Mouse (Mus musculus): ENCODE measurements around the gene Ctsd. TPM values are rescaled to one million over a fixed set of nuclear protein-coding genes. Genes with fewer than 3 reads are reported as not detected.
A peak's percentile ranks its signal among the peaks of the same experiment; 100 is the strongest.

Ctsd gene
- polyA plus RNA-seq, 1 experiment: 384 TPM

DNA sequence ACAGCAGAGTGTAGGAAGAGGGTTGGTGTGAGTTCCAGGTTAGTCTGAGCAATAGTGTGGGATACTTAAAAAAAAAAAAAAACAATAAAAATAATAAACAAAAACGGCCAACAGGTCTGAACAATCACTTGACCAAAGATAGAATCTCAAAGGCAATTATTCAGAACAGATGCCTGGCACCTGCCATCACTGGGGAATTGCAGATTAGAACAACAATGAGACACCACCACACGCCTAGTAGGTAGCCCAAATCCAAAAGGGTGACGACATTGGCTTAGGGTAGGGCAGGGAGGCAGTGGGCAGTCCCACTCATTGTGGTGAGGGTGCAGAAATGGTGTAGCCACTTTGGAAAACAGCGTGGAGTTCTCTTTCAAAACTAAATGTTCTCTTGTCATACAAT is 3.8 kb upstream of the Ctsd start:
- Histone ChIP-seq H3K79me3 (ENCODE audit: low read depth) (peaks cover 8% of the 10 kb centered on the region), H3K27me3 (ENCODE audit: control insufficient read depth, insufficient read depth, insufficient read length) (no peaks in the 10 kb centered on the region), H3ac (ENCODE audit: control insufficient read depth, insufficient read length, low read depth) (no peak overlapping the region), H3K36me3 (ENCODE audit: control insufficient read depth, insufficient read depth) (no peaks in the 10 kb centered on the region), H3K79me2 (ENCODE audit: control insufficient read depth, insufficient read depth) (peaks cover 9% of the 10 kb centered on the region), H3K4me3 (ENCODE audit: insufficient read depth, poor library complexity, severe bottlenecking) (no peak overlapping the region)
- TF ChIP-seq MYOD1 (IDR thresholded peaks at IDR 0.05; ENCODE audit: control insufficient read depth, insufficient read length, low read depth): peak; percentile 61
- TF ChIP-seq CTCF (IDR thresholded peaks at IDR 0.05; ENCODE audit: control insufficient read depth, insufficient read depth, insufficient read length): no peak

DNA sequence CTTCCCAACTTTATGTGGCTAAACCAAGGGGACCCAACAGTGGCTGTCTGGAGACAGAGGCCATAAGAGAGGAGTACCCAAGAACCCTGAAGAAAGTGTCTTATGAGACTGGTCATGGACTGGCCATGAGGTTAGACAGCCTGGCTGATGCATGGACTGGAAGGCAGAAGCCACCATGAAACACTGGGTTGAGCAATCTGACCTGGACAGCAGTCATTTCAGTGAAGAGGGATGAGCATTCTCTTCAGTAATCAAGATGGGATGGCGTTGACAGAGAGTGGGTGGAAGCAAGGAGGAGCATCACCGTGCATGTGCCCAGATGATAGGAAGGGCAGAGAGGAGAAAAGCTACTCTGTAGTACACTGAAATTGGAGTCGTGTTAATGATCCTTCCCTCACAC is 3.3 kb upstream of the Ctsd start:
- H3K36me3 ChIP-seq (ENCODE audit: control insufficient read depth, insufficient read depth): no peaks in the 10 kb centered on the region
- TF ChIP-seq MYOG (IDR thresholded peaks at IDR 0.05; ENCODE audit: control insufficient read depth, extremely low read depth, insufficient read length) (no peak), FOSL1 (IDR thresholded peaks at IDR 0.05; ENCODE audit: insufficient read depth, low read length, poor library complexity, severe bottlenecking) (no peak), CEBPB (IDR thresholded peaks at IDR 0.05; ENCODE audit: low read depth) (no peak), CTCF (IDR thresholded peaks at IDR 0.05; ENCODE audit: control insufficient read depth, insufficient read depth, insufficient read length) (no peak), USF1 (IDR thresholded peaks at IDR 0.05; ENCODE audit: low read depth) (no peak), MYOD1 (IDR thresholded peaks at IDR 0.05; ENCODE audit: control insufficient read depth, insufficient read length, low read depth) (no peak), MAX (IDR thresholded peaks at IDR 0.05) (no peak)
- peaks cover 14% of the 10 kb centered on the region for H3K79me2 ChIP-seq (ENCODE audit: control insufficient read depth, insufficient read depth)
- H3K79me3 ChIP-seq (ENCODE audit: low read depth): peaks cover 11% of the 10 kb centered on the region
- no peak overlapping the region for H3ac ChIP-seq (ENCODE audit: control insufficient read depth, insufficient read length, low read depth)
- H3K4me3 ChIP-seq (ENCODE audit: insufficient read depth, poor library complexity, severe bottlenecking): no peak overlapping the region
- H3K27me3 ChIP-seq (ENCODE audit: control insufficient read depth, insufficient read depth, insufficient read length): no peaks in the 10 kb centered on the region

DNA sequence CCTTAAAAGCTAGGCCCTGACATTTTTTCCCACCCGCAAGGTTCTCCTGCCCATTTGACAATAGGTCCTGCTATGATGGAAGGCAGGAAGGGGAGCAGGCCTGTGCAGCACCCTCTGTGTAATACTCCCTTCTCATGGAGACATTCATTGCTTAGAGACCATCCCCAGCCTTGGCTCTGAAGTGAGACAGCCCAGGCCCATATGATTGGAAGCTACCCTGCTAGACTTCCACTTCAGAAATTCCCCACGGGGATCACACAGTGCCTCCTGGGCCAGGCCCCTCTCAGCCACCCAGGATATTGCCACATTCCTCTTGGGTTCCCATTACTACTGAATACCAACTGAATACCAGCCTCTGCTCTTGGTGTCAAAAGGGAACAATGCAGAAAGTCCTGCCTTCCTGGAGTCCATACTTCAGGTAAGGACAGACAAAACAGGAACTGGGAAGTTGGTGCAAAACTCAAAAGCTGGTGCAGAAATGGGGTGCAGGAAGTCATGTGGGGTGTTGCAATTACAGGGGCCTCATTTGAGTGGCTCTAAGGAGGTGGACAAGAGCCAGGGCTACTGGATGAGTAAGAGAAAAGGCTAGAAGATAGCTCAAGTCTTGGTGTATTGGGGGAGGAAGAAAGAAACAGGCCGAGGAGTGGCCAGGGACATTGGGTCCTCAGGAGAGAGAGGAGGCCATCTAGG is 2.3 kb upstream of the Ctsd start:
- TF ChIP-seq CEBPB (IDR thresholded peaks at IDR 0.05; ENCODE audit: low read depth) (no peak), FOSL1 (IDR thresholded peaks at IDR 0.05; ENCODE audit: insufficient read depth, low read length, poor library complexity, severe bottlenecking) (no peak), MYOG (IDR thresholded peaks at IDR 0.05; ENCODE audit: control insufficient read depth, extremely low read depth, insufficient read length) (no peak), USF1 (IDR thresholded peaks at IDR 0.05; ENCODE audit: low read depth) (no peak), MYOD1 (IDR thresholded peaks at IDR 0.05; ENCODE audit: control insufficient read depth, insufficient read length, low read depth) (no peak), CTCF (IDR thresholded peaks at IDR 0.05; ENCODE audit: control insufficient read depth, insufficient read depth, insufficient read length) (no peak), MAX (IDR thresholded peaks at IDR 0.05) (no peak)
- Histone ChIP-seq H3K79me2 (ENCODE audit: control insufficient read depth, insufficient read depth) (peaks cover 24% of the 10 kb centered on the region), H3K27me3 (ENCODE audit: control insufficient read depth, insufficient read depth, insufficient read length) (no peaks in the 10 kb centered on the region), H3ac (ENCODE audit: control insufficient read depth, insufficient read length, low read depth) (no peak overlapping the region), H3K36me3 (ENCODE audit: control insufficient read depth, insufficient read depth) (peaks cover 4% of the 10 kb centered on the region), H3K79me3 (ENCODE audit: low read depth) (peaks cover 18% of the 10 kb centered on the region), H3K4me3 (ENCODE audit: insufficient read depth, poor library complexity, severe bottlenecking) (no peak overlapping the region)

DNA sequence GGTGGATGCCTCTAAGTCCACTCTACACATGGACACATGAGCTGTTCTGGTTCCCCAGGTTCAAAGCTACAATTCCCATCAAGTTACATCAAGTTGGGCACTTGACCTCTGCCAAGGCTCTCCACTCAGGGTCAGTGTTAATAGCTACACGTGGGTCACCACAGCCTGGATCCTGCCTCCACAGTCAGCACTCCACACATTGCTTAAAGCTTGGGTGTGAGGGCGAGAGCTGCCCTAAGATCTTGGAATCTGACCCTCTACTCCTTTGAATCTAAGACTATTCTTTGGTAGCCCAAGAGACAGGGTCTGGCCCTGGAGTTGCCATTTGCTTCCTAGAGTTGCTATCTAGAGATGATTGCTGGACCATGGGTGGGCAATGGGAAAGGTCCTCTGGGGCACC is 902 bp upstream of the Ctsd start:
- no peak for TF ChIP-seq MYOD1 (IDR thresholded peaks at IDR 0.05; ENCODE audit: control insufficient read depth, insufficient read length, low read depth)
- Histone ChIP-seq H3K79me2 (ENCODE audit: control insufficient read depth, insufficient read depth) (peaks cover 31% of the 10 kb centered on the region), H3K27me3 (ENCODE audit: control insufficient read depth, insufficient read depth, insufficient read length) (no peaks in the 10 kb centered on the region), H3K4me3 (ENCODE audit: insufficient read depth, poor library complexity, severe bottlenecking) (no peak overlapping the region), H3K36me3 (ENCODE audit: control insufficient read depth, insufficient read depth) (peaks cover 16% of the 10 kb centered on the region), H3ac (ENCODE audit: control insufficient read depth, insufficient read length, low read depth) (no peak overlapping the region), H3K79me3 (ENCODE audit: low read depth) (peaks cover 18% of the 10 kb centered on the region)

DNA sequence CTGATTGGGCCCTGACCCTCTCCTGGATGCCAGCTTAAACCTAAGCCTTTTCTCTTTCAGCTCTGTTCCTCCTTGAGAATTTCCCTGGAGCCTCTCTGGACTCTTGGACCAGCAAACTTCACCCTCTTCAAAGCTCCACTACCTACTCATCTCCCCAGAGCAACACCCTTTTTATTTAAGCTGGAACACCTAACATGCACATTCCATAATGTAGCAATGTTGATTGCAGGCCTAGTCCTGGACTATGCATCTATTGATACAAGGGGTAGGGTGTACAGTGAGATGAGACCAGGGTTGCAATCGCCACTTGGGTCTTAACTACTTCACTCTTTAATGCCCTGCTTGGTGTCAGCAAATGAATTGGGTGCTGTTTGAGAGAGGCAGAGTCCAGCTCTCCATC is 360 bp upstream of the Ctsd start:
- no peaks in the 10 kb centered on the region for H3K27me3 ChIP-seq (ENCODE audit: control insufficient read depth, insufficient read depth, insufficient read length)
- H3K4me3 ChIP-seq (ENCODE audit: insufficient read depth, poor library complexity, severe bottlenecking): no peak overlapping the region
- TF ChIP-seq CEBPB (IDR thresholded peaks at IDR 0.05; ENCODE audit: low read depth): no peak
- TF ChIP-seq CTCF (IDR thresholded peaks at IDR 0.05; ENCODE audit: control insufficient read depth, insufficient read depth, insufficient read length): no peak
- no peak for TF ChIP-seq MYOG (IDR thresholded peaks at IDR 0.05; ENCODE audit: control insufficient read depth, extremely low read depth, insufficient read length)
- no peak for TF ChIP-seq USF1 (IDR thresholded peaks at IDR 0.05; ENCODE audit: low read depth)
- TF ChIP-seq MAX (IDR thresholded peaks at IDR 0.05): no peak
- no peak for TF ChIP-seq FOSL1 (IDR thresholded peaks at IDR 0.05; ENCODE audit: insufficient read depth, low read length, poor library complexity, severe bottlenecking)
- TF ChIP-seq MYOD1 (IDR thresholded peaks at IDR 0.05; ENCODE audit: control insufficient read depth, insufficient read length, low read depth): no peak
- H3K79me2 ChIP-seq (ENCODE audit: control insufficient read depth, insufficient read depth): peaks cover 31% of the 10 kb centered on the region
- H3K79me3 ChIP-seq (ENCODE audit: low read depth): peaks cover 18% of the 10 kb centered on the region
- peaks cover 19% of the 10 kb centered on the region for H3K36me3 ChIP-seq (ENCODE audit: control insufficient read depth, insufficient read depth)
- no peak overlapping the region for H3ac ChIP-seq (ENCODE audit: control insufficient read depth, insufficient read length, low read depth)

DNA sequence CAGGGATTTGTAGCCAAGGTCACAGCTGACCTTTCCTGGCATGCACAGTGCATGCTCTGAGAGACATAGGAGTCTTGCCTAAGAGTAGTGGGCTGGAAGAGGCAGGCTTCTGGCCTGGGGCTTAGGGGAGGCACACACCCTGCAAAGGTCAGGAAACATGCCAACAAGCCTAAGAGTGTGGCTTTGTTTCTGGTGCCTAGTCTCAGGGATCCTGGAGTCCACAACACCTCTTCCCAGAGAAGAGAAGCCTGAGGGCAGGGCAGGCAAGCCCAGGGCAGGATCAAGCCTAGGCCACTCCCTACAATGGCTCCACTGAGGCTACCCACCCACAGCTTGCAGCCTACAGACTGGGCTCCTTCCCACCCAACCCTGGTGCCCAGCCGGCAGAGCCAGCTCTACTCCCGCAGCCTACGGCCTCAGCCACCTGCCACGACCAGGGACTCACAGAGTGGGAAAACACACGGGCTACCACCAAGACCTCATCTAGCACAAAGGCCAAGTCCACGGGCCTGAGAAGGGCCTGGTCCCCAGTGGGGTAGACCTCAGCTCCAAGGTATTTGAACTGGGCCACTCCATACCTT is 1.1 kb downstream of the Ctsd start:
- H3K79me2 ChIP-seq (ENCODE audit: control insufficient read depth, insufficient read depth): peaks cover 31% of the 10 kb centered on the region
- H3K4me3 ChIP-seq (ENCODE audit: insufficient read depth, poor library complexity, severe bottlenecking): peak overlapping the region; percentile 65
- H3K27me3 ChIP-seq (ENCODE audit: control insufficient read depth, insufficient read depth, insufficient read length): no peaks in the 10 kb centered on the region
- H3K36me3 ChIP-seq (ENCODE audit: control insufficient read depth, insufficient read depth): peaks cover 34% of the 10 kb centered on the region
- H3ac ChIP-seq (ENCODE audit: control insufficient read depth, insufficient read length, low read depth): peak overlapping the region; percentile 85
- H3K79me3 ChIP-seq (ENCODE audit: low read depth): peaks cover 18% of the 10 kb centered on the region
- no peak for TF ChIP-seq CTCF (IDR thresholded peaks at IDR 0.05; ENCODE audit: control insufficient read depth, insufficient read depth, insufficient read length)
- no peak for TF ChIP-seq MYOG (IDR thresholded peaks at IDR 0.05; ENCODE audit: control insufficient read depth, extremely low read depth, insufficient read length)
